Mouse (Mus musculus): Measurements from ENCODE around the gene Sppl2b.

DNA sequence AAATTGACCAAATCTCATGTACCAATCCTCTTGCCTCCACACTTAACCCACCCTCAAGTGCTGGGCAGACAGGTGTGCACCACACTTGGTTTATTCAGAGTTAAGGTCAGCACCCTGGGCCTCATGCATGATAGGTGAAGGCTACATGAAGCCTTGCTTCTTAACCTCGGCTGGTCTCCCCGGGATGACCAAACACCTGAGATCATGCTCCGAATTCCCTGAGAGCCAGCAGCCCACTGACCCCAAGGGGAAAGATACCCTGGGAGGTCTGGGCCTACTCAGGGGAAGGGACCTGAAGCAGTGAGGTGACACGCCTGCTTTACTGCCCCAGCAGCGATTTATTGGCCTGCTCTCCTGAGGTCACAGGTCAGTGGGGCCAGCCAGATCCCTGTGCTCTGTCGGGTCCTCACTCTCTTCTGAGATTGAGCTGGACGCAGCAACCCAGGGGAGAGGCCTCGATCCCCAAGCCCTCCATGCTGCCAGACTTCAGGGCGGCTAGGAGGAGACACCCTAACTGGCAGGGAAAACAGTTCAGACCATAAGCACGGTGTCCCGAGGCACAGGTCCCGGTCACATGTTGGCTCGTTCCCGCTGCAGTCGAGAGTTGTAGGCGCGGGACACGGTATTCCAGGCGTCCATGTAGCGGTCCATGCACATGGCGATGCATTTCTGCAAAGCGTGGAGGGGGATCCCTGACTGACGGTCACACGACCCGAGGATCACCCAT is 44.7 kb downstream of the Sppl2b start:
- TF ChIP-seq CTCF (IDR thresholded peaks at IDR 0.05; ENCODE audit: extremely low read depth, insufficient read length, insufficient replicate concordance, low read depth, low read length) (no peak), POLR2A (IDR thresholded peaks at IDR 0.05; ENCODE audit: low read depth, low read length) (no peak)

Measured in small intestine, adult 2 months (tissue).